Mouse (Mus musculus): ENCODE data around the gene Sugp2. TPM values are rescaled to one million over a fixed set of nuclear protein-coding genes. Genes with fewer than 3 reads are reported as not detected.

Gene Sugp2
- polyA plus RNA-seq, 1 experiment from 2014 or later = 12.3 TPM

DNA sequence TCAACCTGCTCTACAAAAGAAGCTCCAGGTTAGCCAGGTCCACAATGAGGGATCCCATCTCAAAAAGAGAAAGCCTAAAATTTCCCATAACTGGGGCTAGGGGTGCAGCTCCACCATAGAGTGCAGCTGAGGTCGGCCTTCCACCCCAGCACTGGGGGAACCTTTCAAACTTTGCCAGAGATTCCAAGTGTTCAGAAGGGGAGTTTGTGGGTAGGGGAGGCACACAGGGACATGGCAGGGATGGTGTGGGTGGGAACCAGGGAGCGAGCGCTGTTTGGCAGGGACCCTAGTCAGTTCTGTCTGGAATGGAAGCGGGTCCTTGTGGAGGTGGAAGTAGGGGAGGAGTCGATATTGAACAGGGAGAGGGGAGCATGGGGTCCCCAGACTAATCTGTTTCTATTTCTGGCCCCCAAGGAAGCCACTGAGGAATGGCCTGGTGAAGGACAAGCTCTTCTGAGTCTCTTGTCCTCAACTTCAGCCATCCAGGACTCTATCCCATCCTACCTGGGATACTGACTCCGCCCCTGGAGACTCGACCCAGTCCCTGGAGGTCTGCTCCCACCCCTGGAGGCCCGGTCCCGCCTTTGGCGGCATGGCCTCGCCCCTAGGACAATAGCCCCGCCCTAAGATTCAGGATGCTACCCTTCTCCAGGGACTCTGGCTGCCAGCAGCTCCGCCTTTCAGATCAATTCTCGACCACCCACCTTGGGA is 95.3 kb downstream of the Sugp2 start, which contains the start of gene Gdf1:
Gene Gdf1 (plus strand): TSS at position 694 of the 711 bp plus-strand sequence.
- DNase-seq (ENCODE audit: low spot score) (no peak), ATAC-seq (no peak)
- Histone ChIP-seq H3K27me3 (replicated peaks; ENCODE audit: insufficient read depth, low read length) (no peaks in the 10 kb centered on the region), H3K9me3 (ENCODE audit: low read length) (no peaks in the 10 kb centered on the region), H3K4me2 (replicated peaks; ENCODE audit: low read depth, low read length) (no peak within 1 kb of the TSS), H3K9ac (replicated peaks; ENCODE audit: low read depth) (no peak within 1 kb of the TSS), H3K36me3 (ENCODE audit: insufficient read depth, low read length) (peaks cover 15% of the 10 kb centered on the region), H3K4me3 (ENCODE audit: low read depth, low read length) (no peak within 1 kb of the TSS), H3K4me1 (ENCODE audit: insufficient read depth, low read depth, low read length) (no peaks in the 10 kb centered on the region), H3K27ac (ENCODE audit: low read length) (no peak within 1 kb of the TSS)
- no peak for TF ChIP-seq EP300 (IDR thresholded peaks at IDR 0.05)
- 33% methylated on average over 14 of the region's 14 CpGs for WGBS

Other genes with a start within 250 kb of the Sugp2 start
- gene Gatad2a, start 237.8 kb upstream of the Sugp2 start, polyA plus RNA-seq (2015; fragmentation: Nextera tagmentation; extraction: Ambion mirVana) = 40.9 and 41.8 TPM in 2 replicates
- 37.1 and 37.2 TPM in 2 replicates for gene Mau2, start 191.5 kb upstream of the Sugp2 start, polyA plus RNA-seq (2015; fragmentation: Nextera tagmentation; extraction: Ambion mirVana)
- 25.4 and 27.3 TPM in 2 replicates for gene Sugp1, start 191.4 kb upstream of the Sugp2 start, polyA plus RNA-seq (2015; fragmentation: Nextera tagmentation; extraction: Ambion mirVana)
- 3.8 and 4.2 TPM in 2 replicates for gene Tm6sf2, start 161.3 kb upstream of the Sugp2 start, polyA plus RNA-seq (2015; fragmentation: Nextera tagmentation; extraction: Ambion mirVana)
- not detected in 2 replicates for gene Hapln4, start 150.8 kb upstream of the Sugp2 start, polyA plus RNA-seq (2015; fragmentation: Nextera tagmentation; extraction: Ambion mirVana)
- 0.05 and 0.06 TPM in 2 replicates for gene Ncan, start 113.4 kb upstream of the Sugp2 start, polyA plus RNA-seq (2015; fragmentation: Nextera tagmentation; extraction: Ambion mirVana)
- 27.8 and 32.0 TPM in 2 replicates for gene Nr2c2ap, start 102.9 kb upstream of the Sugp2 start, polyA plus RNA-seq (2015; fragmentation: Nextera tagmentation; extraction: Ambion mirVana)
- gene Rfxank, start 95.1 kb upstream of the Sugp2 start, polyA plus RNA-seq (2015; fragmentation: Nextera tagmentation; extraction: Ambion mirVana) = 11.9 and 12.7 TPM in 2 replicates
- gene Borcs8, start 94.7 kb upstream of the Sugp2 start, polyA plus RNA-seq (2015; fragmentation: Nextera tagmentation; extraction: Ambion mirVana) = 33.4 and 34.2 TPM in 2 replicates
- 0.11 and 0.29 TPM in 2 replicates for gene Mef2b, start 94.5 kb upstream of the Sugp2 start, polyA plus RNA-seq (2015; fragmentation: Nextera tagmentation; extraction: Ambion mirVana)
- gene Tmem161a, start 61.9 kb upstream of the Sugp2 start, polyA plus RNA-seq (2015; fragmentation: Nextera tagmentation; extraction: Ambion mirVana) = 45.0 and 45.8 TPM in 2 replicates
- gene Slc25a42, start 21.9 kb upstream of the Sugp2 start, polyA plus RNA-seq (2015; fragmentation: Nextera tagmentation; extraction: Ambion mirVana) = 4.0 and 4.3 TPM in 2 replicates
- 10.4 and 11.9 TPM in 2 replicates for gene Armc6, start 240 bp downstream of the Sugp2 start, polyA plus RNA-seq (2015; fragmentation: Nextera tagmentation; extraction: Ambion mirVana)
- 54.1 and 61.1 TPM in 2 replicates for gene Homer3, start 48.6 kb downstream of the Sugp2 start, polyA plus RNA-seq (2015; fragmentation: Nextera tagmentation; extraction: Ambion mirVana)
- gene Ddx49, start 68.3 kb downstream of the Sugp2 start, polyA plus RNA-seq (2015; fragmentation: Nextera tagmentation; extraction: Ambion mirVana) = 29.9 and 32.5 TPM in 2 replicates
- gene Cope, start 68.3 kb downstream of the Sugp2 start, polyA plus RNA-seq (2015; fragmentation: Nextera tagmentation; extraction: Ambion mirVana) = 266 and 297 TPM in 2 replicates
- gene Cers1, start 81.5 kb downstream of the Sugp2 start, polyA plus RNA-seq (2015; fragmentation: Nextera tagmentation; extraction: Ambion mirVana) = 0.63 and 1.6 TPM in 2 replicates
- gene Gdf1, start 95.6 kb downstream of the Sugp2 start, polyA plus RNA-seq (2015; fragmentation: Nextera tagmentation; extraction: Ambion mirVana) = 0.33 and 0.81 TPM in 2 replicates
- 10.4 and 11.1 TPM in 2 replicates for gene Upf1, start 119.1 kb downstream of the Sugp2 start, polyA plus RNA-seq (2015; fragmentation: Nextera tagmentation; extraction: Ambion mirVana)
- gene Comp, start 139.3 kb downstream of the Sugp2 start, polyA plus RNA-seq (2015; fragmentation: Nextera tagmentation; extraction: Ambion mirVana) = 0.13 and 0.29 TPM in 2 replicates
- gene Crtc1, start 205.4 kb downstream of the Sugp2 start, polyA plus RNA-seq (2015; fragmentation: Nextera tagmentation; extraction: Ambion mirVana) = 5.1 and 7.0 TPM in 2 replicates
- 19.0 and 21.6 TPM in 2 replicates for gene Klhl26, start 242.7 kb downstream of the Sugp2 start, polyA plus RNA-seq (2015; fragmentation: Nextera tagmentation; extraction: Ambion mirVana)